Mouse (Mus musculus) ZHBTc4 (cell line): Measurements from ENCODE around the gene Ctr9.

Experiments
- DNase-seq: peaks from one replicate; pipeline ENCODE4 v3.0.0-alpha.2; 2011; ENCODE audit warnings: low read depth, low spot score

Ctr9 gene

GRCm38 (mm10) chr7:111098196-111098595, 69.4 kb downstream of the Ctr9 start:
- no peak for DNase-seq
